Mouse (Mus musculus) C2C12 (cell line): ENCODE data around the gene Sema4a.

Experiments used
- CEBPB ChIP-seq: IDR thresholded peaks from one replicate; pipeline ENCODE4 v1.6.1; 2011; ENCODE audit warnings: low read depth, mild to moderate bottlenecking, control low read depth, moderate library complexity
- CTCF ChIP-seq: IDR thresholded peaks from one replicate; pipeline ENCODE4 v1.5.1; 2011; ENCODE audit not compliant: control insufficient read depth, insufficient read depth, insufficient read length
- FOSL1 ChIP-seq: IDR thresholded peaks from one replicate; pipeline ENCODE4 v1.8.0; 2011; ENCODE audit warnings: mild to moderate bottlenecking, low read length; ENCODE audit not compliant: poor library complexity, insufficient read depth, severe bottlenecking
- MAX ChIP-seq: IDR thresholded peaks from one replicate; pipeline ENCODE4 v1.6.1; 2011; ENCODE audit warnings: mild to moderate bottlenecking, control low read depth
- MYOD1 ChIP-seq: IDR thresholded peaks from one replicate; pipeline ENCODE4 v1.6.1; 2011; ENCODE audit warnings: low read depth; ENCODE audit not compliant: control insufficient read depth, insufficient read length
- MYOG ChIP-seq: IDR thresholded peaks from one replicate; pipeline ENCODE4 v1.6.1; 2011; ENCODE audit not compliant: control insufficient read depth, insufficient read length; ENCODE audit errors: extremely low read depth
- USF1 ChIP-seq: IDR thresholded peaks from one replicate; pipeline ENCODE4 v1.6.1; 2011; ENCODE audit warnings: low read depth, mild to moderate bottlenecking, control low read depth, moderate library complexity

DNA sequence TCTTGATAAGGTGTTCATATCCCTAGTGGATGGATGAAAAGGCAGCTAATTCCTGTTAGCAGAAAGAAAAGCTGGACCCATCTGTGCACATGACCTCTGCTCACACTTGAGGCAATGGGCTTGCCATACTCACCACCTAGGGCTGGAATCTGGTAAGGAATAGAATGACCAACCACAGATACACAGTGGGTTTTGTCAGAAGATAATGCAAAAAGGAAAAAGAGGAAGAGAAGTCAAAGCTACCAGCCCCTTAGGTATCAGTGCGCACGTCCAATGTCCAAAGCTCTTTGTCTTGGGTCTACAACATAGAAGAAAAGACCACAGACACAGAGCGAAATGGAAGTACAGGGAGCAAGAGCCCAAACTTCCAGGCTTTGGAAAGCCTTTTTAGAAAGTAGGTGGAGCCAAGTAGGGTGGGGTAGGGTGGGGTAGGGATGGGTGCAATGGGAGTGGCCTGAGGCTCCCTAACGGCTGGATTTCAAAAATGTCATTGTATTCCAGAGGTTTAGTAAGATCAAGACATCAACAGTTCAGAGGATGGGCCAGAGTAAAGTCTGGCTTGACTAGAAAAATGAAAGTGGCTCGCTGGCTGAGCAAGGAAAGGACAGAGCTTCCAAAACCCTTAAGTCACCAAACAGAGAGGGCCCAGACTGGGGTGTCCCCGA is 40.5 kb upstream of the Sema4a start:
- TF ChIP-seq CTCF (no peak), MAX (no peak), USF1 (no peak), MYOG (no peak), CEBPB (no peak), MYOD1 (no peak), FOSL1 (no peak)
